Mouse (Mus musculus) left cerebral cortex, adult 2 months (tissue): ENCODE data around the gene Pheta1. TPM values are rescaled to one million over a fixed set of nuclear protein-coding genes. Genes with fewer than 3 reads are reported as not detected.

Experiments used
- DNase-seq, 2 experiments: peaks; one replicate each; pipeline ENCODE4 v3.0.0; 2021 to 2022; ENCODE audit warnings: low spot score in 2 of 2, mixed read lengths in 1 of 2; ENCODE audit errors: extremely low spot score in 1 of 2
- H3K27ac ChIP-seq: fragments of 200-600 bp; 2 replicates; pipeline ENCODE4 v1.8.1; 2022
- H3K4me3 ChIP-seq: fragments of 200-600 bp; 2 replicates; pipeline ENCODE4 v1.8.1; 2022
- CTCF ChIP-seq: fragments of 200-600 bp; IDR thresholded peaks from 2 replicates; pipeline ENCODE4 v1.8.1; 2022; ENCODE audit warnings: antibody characterized with exemption, mild to moderate bottlenecking, moderate library complexity
- intact Hi-C: fragments of 180-260 bp; cut with DNase I; formaldehyde crosslinking; loops from one replicate; pipeline ENCODE4 v1.15.1; 2025
- total RNA-seq, 2 experiments: library from RNA; stranded (reverse); gene quantifications; 2 replicates each; pipeline ENCODE4 v1.2.3; 2021

Pheta1 gene
- total RNA-seq, 2 experiments from 2014 or later: 8.9 to 10.5 TPM

DNA sequence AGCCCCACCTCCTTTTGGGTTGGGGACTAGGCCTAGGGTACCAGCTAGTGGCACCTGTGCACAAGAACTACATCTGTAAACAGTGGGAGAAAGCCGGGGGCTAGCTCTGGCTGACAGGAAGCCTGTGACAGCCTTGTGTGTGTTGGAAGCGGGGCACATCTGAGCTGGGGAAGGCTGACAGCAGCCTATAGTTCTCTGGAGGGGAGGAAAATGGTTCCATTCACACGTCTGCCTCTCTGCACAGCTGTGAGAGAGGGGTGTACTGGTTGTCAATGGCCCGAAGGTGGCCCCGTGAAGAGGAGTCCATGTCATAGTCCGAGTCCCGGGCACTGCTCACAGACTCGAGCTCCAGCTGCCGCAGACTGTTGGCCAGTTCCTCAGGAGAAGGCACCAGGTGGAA lies 31.2 kb upstream of the Pheta1 start:
- Histone ChIP-seq H3K27ac (no peak overlapping the region), H3K4me3 (no peak overlapping the region)
- no peak for TF ChIP-seq CTCF
- intact Hi-C loops: no loop called here
- DNase-seq: no peak

DNA sequence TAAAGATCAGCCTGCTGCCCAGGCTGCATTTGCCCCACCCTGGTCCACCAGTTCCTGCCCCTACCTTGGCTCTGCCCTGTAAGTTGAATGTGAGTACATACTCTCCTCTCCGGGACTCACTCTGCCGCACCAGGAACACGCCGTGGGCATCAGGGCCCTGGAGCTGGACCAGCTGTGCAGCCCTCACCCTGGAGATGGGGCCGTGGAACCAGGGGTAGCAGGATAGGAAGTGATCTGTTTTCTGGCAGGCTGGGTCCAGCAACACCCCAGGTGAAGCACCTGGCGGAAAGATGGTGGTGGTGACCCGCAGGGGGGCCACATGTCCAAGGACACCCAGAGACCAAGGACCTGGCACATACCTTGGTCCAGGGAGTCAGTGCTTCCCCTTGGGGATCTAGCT lies 30.4 kb upstream of the Pheta1 start:
- Histone ChIP-seq H3K27ac (no peak overlapping the region), H3K4me3 (no peak overlapping the region)
- no peak for DNase-seq
- TF ChIP-seq CTCF: no peak
- intact Hi-C loops: loop anchor here (2.0 kb wide), 1 partner anchor 24 kb away; no protein-coding TSS in a partner anchor

DNA sequence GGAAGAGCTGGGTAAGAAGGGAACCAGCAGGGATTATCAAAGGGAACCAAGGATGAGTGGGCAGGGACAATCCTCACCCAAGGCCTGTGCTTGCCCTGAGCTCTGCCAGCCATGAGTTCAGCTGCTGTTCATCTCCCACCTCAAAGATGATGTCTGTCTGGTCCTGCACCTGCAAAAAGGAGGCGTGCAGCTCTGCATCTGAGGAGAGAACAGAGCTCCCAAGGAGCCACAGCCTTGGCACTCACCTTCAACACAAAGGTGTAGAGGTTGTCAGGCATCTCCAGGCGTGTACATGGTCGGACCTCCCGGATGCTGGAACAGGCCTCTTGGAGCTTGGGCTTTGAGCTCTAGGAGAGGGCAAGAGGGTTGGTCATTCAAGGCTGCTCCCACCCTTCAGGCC lies 29.9 kb upstream of the Pheta1 start:
- no peak overlapping the region; the same call in 1 of the 2 replicates for H3K27ac ChIP-seq
- intact Hi-C loops: loop anchor here (2.0 kb wide), 1 partner anchor 24 kb away; no protein-coding TSS in a partner anchor
- no peak for DNase-seq
- H3K4me3 ChIP-seq: no peak overlapping the region
- TF ChIP-seq CTCF: no peak

DNA sequence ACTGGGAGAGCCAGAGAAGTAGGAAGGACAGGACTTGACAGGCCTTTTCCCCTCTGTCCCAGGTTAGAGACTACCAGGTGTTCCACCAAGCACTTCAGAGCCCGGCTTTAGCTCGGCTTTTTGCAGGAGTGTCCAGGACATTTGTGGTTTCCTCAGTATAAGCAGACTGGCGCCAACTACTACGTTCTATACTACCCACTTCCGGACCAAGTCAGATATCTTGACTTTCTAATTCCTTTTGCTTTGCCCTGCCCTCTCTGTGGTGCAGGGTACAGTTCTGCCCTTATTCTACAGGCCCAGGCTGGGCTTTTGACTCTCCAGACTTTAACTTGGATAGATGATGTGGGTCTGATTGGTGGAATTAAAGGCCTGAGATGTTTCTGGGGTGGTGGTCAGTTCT lies 29.2 kb upstream of the Pheta1 start:
- intact Hi-C loops: loop anchor here (2.0 kb wide), 1 partner anchor 23 kb away; no protein-coding TSS in a partner anchor
- Histone ChIP-seq H3K4me3 (no peak overlapping the region), H3K27ac (no peak overlapping the region)
- no peak for DNase-seq
- no peak for TF ChIP-seq CTCF

DNA sequence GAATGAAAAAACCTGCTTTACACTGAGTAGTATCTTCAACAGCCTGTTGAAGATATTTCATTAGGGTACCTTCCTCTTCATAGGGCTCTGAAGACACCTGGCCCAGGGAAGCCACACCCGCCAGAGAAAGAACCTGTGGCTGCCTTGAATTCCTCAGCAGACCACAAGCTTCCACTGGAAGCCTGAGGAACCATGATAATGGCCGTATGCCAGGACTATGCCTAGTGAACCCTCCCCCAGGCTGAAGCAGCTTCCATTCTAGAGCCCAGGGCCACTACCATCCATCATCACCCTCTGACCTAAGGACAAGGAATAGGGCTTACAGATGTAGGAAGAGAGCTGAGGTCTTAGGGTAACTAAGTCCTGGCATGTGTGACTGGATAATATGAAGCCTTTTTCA lies 28.6 kb upstream of the Pheta1 start:
- H3K27ac ChIP-seq: no peak overlapping the region
- intact Hi-C loops: no loop called here
- no peak for TF ChIP-seq CTCF
- H3K4me3 ChIP-seq: no peak overlapping the region
- DNase-seq: no peak

DNA sequence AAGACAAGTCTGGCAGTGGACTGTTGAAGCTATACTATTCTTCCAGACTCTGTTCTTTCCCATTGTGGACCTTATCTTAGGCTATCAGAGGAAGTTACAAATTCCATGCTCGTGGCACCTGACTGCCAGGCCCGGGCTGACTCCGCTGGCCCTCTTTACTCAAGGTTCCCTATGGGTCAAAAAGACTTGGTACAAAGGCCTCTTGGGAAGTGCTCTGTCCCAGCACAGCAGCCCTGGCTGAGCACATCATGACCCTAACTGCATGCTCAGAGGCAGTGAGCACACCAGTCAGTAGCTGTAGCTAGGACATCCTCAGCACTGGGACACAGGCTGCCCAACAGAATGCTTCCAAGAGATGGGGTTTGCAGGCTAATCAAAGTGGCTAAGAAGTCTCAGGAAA lies 28.1 kb upstream of the Pheta1 start:
- no peak for TF ChIP-seq CTCF
- no peak for DNase-seq
- Histone ChIP-seq H3K4me3 (no peak overlapping the region), H3K27ac (no peak overlapping the region)
- intact Hi-C loops: no loop called here

DNA sequence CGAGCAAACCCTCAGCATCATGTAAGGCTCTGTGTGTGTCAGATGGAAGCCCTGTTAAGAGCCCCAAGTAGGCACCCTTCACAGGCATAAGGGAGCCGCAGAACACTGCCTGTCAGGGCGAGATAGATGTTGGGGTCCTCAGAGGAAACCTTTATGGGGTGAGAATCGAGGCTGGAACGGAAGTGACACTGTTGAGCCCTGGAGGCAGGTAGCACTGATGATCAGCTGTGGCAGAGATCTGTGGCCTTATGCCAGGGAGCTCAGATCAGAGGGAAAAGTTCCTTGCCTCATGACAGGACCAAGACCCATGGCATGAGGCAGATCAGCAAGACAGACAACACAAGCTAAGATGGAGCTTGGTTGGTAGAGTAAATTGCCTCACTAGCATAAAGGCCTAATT lies 27.7 kb upstream of the Pheta1 start:
- no peak overlapping the region for H3K27ac ChIP-seq
- intact Hi-C loops: no loop called here
- H3K4me3 ChIP-seq: no peak overlapping the region
- DNase-seq: no peak
- no peak for TF ChIP-seq CTCF

DNA sequence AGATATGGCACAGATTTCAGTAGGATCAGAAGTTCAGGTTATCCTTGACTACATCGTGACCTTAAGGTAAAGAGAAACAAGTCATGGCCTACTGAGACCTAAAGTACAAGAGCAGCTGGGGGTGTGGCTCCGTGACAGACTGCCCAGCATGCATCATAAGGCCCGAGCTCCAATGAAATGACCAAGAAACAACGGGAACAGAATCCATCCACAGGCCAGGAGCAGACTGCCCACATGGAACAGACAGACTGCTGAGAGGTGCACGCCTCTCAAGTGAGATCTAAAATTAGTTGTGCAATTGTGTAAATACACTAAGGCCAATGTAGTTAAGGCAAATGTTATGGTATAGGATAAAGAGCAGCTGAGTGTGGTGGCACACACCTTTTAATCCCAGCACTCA lies 27.2 kb upstream of the Pheta1 start:
- H3K27ac ChIP-seq: no peak overlapping the region
- intact Hi-C loops: no loop called here
- DNase-seq: no peak
- TF ChIP-seq CTCF: no peak
- no peak overlapping the region for H3K4me3 ChIP-seq

DNA sequence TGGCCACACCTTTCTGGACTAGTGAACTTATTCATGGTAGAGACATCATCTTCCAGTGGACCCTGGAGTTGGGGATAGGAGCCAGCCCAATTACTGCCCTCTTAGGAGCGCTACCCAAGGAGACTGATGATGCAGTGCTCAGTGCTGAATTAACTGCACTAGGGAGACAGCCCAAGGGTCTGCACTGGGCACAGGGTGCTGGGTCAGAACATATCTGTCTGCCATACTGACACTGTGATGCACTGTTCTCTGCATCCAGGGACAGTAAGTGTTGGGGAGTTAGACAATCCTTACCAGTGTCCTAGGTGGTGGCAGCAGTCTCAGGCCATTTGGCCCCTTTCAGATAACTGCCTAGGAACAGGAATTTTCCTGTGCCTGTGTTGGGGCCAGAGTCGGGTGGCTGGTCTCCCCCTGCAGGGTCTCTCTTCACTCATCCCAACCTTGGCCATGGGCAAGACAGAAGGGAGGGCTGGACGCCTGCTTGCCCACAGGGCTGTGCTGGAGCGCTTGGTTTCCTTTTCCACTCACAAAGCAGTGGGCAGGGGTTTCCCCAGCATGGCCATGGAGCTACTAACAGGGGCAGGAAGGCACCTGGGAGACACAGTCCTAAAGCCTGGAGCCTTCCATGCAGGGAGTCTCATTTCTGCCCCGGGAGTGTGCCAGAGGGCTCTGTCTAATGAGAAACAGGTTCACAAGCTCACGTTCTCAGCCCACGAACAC lies 25.8 kb upstream of the Pheta1 start:
- no peak for DNase-seq
- no peak overlapping the region; the same call in 1 of the 2 replicates for H3K27ac ChIP-seq
- intact Hi-C loops: no loop called here
- TF ChIP-seq CTCF: no peak
- no peak overlapping the region for H3K4me3 ChIP-seq

DNA sequence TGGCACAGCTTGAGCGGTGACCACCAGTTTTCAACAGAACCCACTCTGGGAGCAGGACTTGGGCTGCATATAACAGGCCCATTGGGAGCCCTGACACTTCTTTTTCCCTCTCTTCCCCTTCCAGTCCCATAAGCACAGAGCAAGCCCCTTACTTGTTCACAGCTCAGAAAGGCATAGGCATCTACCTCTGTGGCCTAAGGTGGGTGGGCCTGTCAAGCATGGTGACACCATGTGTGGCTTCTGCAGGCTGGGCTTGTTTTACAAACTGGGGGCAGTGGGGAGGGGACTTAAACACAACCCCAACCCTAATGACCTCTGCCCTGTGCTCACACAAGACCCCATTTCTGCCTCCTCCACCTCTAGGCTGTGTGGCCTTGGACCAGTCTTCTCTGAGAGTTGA lies 25.1 kb upstream of the Pheta1 start:
- no peak for DNase-seq
- Histone ChIP-seq H3K4me3 (no peak overlapping the region), H3K27ac (no peak overlapping the region)
- TF ChIP-seq CTCF: no peak
- intact Hi-C loops: no loop called here

DNA sequence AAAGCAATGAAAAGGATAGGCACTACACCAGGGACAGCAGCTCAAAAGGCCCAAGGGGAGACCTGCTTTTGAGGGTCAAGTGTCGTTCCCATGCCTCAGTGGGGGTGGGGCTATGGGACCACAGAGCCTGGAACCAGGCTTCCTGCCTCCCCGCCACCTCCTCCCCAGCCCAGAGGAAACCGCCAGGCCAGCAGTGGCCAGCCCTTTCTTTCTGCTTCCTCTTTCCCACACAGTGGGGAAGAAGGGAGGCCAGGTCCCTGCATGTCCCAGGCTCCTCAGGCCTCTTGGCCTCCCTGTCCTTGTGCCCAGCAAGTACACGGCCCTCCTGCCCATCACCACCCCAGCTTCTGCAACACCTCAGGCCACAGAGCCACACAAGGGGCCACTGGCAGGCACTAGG lies 24.7 kb upstream of the Pheta1 start:
- TF ChIP-seq CTCF: no peak
- peak overlapping the region; percentile 54 for H3K27ac ChIP-seq
- intact Hi-C loops: no loop called here
- no peak overlapping the region for H3K4me3 ChIP-seq
- no peak for DNase-seq

DNA sequence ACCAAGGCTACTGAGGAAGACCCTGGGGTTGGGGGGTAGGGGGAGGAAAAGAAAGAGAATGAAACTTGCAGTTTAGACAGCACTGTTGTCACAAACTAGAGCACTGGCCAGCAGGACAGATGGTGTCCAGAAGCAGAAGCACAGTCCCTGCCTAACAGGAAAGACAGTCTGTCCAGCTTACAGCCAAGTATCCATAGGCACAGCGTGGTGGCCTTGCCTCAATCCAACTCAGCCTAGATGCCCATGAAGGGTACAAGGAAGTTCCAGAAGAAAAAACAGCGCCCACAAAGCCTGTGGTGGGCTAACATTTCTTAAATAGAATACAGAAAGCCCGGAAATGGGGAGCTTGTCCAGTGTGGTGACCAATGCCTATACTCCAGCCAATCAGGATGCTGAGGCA lies 23.2 kb upstream of the Pheta1 start:
- TF ChIP-seq CTCF: no peak
- no peak overlapping the region for H3K4me3 ChIP-seq
- no peak overlapping the region for H3K27ac ChIP-seq
- no peak for DNase-seq
- intact Hi-C loops: no loop called here

DNA sequence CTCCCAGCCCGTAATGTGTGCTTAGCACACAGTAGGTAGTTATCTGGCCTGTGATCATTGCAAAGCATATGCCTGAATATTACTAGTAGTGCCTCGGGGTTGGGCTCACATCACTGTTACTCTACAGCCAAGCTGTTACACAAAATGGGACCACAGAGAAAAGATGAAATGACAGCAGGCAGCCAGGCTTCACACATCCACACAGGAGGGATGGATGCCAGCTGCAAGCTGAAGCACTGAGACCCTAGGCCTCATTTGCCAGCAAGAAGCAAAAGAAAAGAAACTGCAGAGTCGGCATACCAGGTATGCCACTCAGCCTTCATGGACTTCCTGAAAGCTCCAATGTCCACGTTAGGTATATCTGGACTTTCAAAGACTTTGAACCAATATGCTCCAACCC lies 20.9 kb upstream of the Pheta1 start:
- Histone ChIP-seq H3K4me3 (no peak overlapping the region), H3K27ac (no peak overlapping the region)
- intact Hi-C loops: no loop called here
- no peak for TF ChIP-seq CTCF
- no peak for DNase-seq
